Mouse (Mus musculus) liver, postnatal 0 days (tissue): ENCODE results near the gene Gm48552. TPM values are rescaled to one million over a fixed set of nuclear protein-coding genes. Genes with fewer than 3 reads are reported as not detected.
A peak's percentile ranks its signal among the peaks of the same experiment; 100 is the strongest.

Source experiments
- ATAC-seq: fragments of 200-750 bp; cut with Nextera tagmentation; 2 replicates; pipeline ENCODE4 v1.8.0; 2017; ENCODE audit warnings: mild to moderate bottlenecking, moderate library complexity
- DNase-seq: peaks from one replicate; pipeline ENCODE4 v3.0.0-alpha.2; 2016
- H3K27ac ChIP-seq: fragments of 300-500 bp; sonication (generic); 2 replicates; pipeline ENCODE4 v1.5.1; 2014; ENCODE audit warnings: antibody characterized with exemption, moderate library complexity, mild to moderate bottlenecking, low read depth
- H3K27me3 ChIP-seq: fragments of 300-500 bp; sonication (generic); 2 replicates; pipeline ENCODE4 v1.6.1; 2014; ENCODE audit warnings: low read length, control low read depth, mixed read lengths; ENCODE audit not compliant: insufficient read depth
- H3K36me3 ChIP-seq: fragments of 300-500 bp; sonication (generic); replicated peaks from 2 replicates; pipeline ENCODE4 v1.6.1; 2014; ENCODE audit warnings: mild to moderate bottlenecking, control low read depth, low read length, moderate library complexity, mixed read lengths; ENCODE audit not compliant: insufficient read depth
- H3K4me1 ChIP-seq: fragments of 300-500 bp; sonication (generic); 2 replicates; pipeline ENCODE4 v1.6.1; 2014; ENCODE audit warnings: antibody characterized with exemption, mild to moderate bottlenecking, control low read depth; ENCODE audit not compliant: insufficient read depth
- H3K4me2 ChIP-seq: fragments of 300-500 bp; sonication (generic); 2 replicates; pipeline ENCODE4 v1.6.1; 2014; ENCODE audit warnings: low read depth, mild to moderate bottlenecking, low read length, moderate library complexity, mixed read lengths
- H3K4me3 ChIP-seq: fragments of 300-500 bp; sonication (generic); 2 replicates; pipeline ENCODE4 v1.5.1; 2014; ENCODE audit warnings: low read depth, low read length
- H3K9ac ChIP-seq: fragments of 300-500 bp; sonication (generic); replicated peaks from 2 replicates; pipeline ENCODE4 v1.6.1; 2014; ENCODE audit warnings: mild to moderate bottlenecking, moderate library complexity
- H3K9me3 ChIP-seq: fragments of 300-500 bp; sonication (generic); 2 replicates; pipeline ENCODE4 v1.6.1; 2016; ENCODE audit warnings: mild to moderate bottlenecking, control low read depth, low read length, mixed read lengths
- CTCF ChIP-seq: sonication (generic); IDR thresholded peaks from 2 replicates; pipeline ENCODE4 v1.5.1; 2016; ENCODE audit warnings: antibody characterized with exemption, low read depth
- EP300 ChIP-seq: IDR thresholded peaks from 2 replicates; pipeline ENCODE4 v1.6.1; 2016; ENCODE audit warnings: antibody characterized with exemption, low read depth, mild to moderate bottlenecking
- WGBS: fragments of 180-500 bp; shearing (Covaris S2); extraction: QIAGEN DNeasy Blood & Tissue Kit; methylation state at CpG from one replicate; pipeline ENCODE4 v1.1.7; 2014; ENCODE audit not compliant: insufficient replicate concordance; 5-methylcytosine and 5-hydroxymethylcytosine counted together
- polyA plus RNA-seq: library from polyadenylated mRNA; unstranded; fragments of >200 nt; fragmentation: Nextera tagmentation; extraction: Ambion mirVana; gene quantifications from 2 replicates; pipeline ENCODE4 v1.2.1, GENCODE M21; 2015

Gene Gm48552
- not detected in 2 replicates for polyA plus RNA-seq

- no peak for DNase-seq
- no peaks in the 10 kb centered on the region for H3K9me3 ChIP-seq
- H3K4me3 ChIP-seq = no peak within 1 kb of the TSS
- no peak within 1 kb of the TSS for H3K9ac ChIP-seq
- 0 out of 2 replicates have a peak within 1 kb of the TSS, but pooled peaks have one; percentile 11 for H3K27ac ChIP-seq
- H3K27me3 ChIP-seq = no peaks in the 10 kb centered on the region
- H3K4me1 ChIP-seq = peaks cover 35% of the 10 kb centered on the region
- TF ChIP-seq CTCF (no peak), EP300 (no peak)
- 64% methylated on average over 5 of the region's 5 CpGs for WGBS
- no peak for ATAC-seq
- peaks cover 24% of the 10 kb centered on the region for H3K36me3 ChIP-seq
- H3K4me2 ChIP-seq = no peak within 1 kb of the TSS
These were observed at the start of gene Gm48552 for GRCm38 (mm10) chr10:81388505-81389055. Gene Gm48552, plus strand, starts transcription at chr10:81389005.

- Histone ChIP-seq H3K27me3 (peaks cover 35% of the 10 kb centered on the region), H3K4me1 (peaks cover 5% of the 10 kb centered on the region; the same call in 1 of the 2 replicates), H3K9me3 (no peaks in the 10 kb centered on the region), H3K4me3 (no peak overlapping the region), H3K4me2 (no peak overlapping the region), H3K9ac (no peak overlapping the region), H3K27ac (no peak overlapping the region), H3K36me3 (no peaks in the 10 kb centered on the region)
- TF ChIP-seq EP300 = no peak
- TF ChIP-seq CTCF = no peak
- DNase-seq = no peak
- WGBS = 48% methylated on average over 17 of the region's 17 CpGs
- ATAC-seq = no peak
These were observed 48.1 kb upstream of the Gm48552 start for GRCm38 (mm10) chr10:81340551-81341332.

GRCm38 (mm10) chr10:81341333-81341949 is 47.4 kb upstream of the Gm48552 start:
- no peak overlapping the region for H3K4me3 ChIP-seq
- peaks cover 7% of the 10 kb centered on the region for H3K4me1 ChIP-seq
- H3K36me3 ChIP-seq = no peaks in the 10 kb centered on the region
- DNase-seq (peak; percentile 81), ATAC-seq (0 out of 2 replicates have a peak, but pooled peaks have one; percentile 22)
- no peak overlapping the region for H3K27ac ChIP-seq
- H3K27me3 ChIP-seq = peaks cover 35% of the 10 kb centered on the region
- no peaks in the 10 kb centered on the region for H3K9me3 ChIP-seq
- 37% methylated on average over 16 of the region's 16 CpGs for WGBS
- TF ChIP-seq EP300 (no peak), CTCF (peak; percentile 89)
- no peak overlapping the region for H3K4me2 ChIP-seq
- no peak overlapping the region for H3K9ac ChIP-seq

- peaks cover 30% of the 10 kb centered on the region for H3K27me3 ChIP-seq
- H3K36me3 ChIP-seq = peaks cover 3% of the 10 kb centered on the region; the same call in 1 of the 2 replicates
- H3K9ac ChIP-seq = 0 out of 2 replicates have a peak within 1 kb of the TSS, but pooled peaks have one; percentile 36
- no peak for TF ChIP-seq EP300
- no peak for TF ChIP-seq CTCF
- 6% methylated on average over 45 of the region's 67 CpGs for WGBS
- H3K4me3 ChIP-seq = peak within 1 kb of the TSS; percentile 48
- H3K27ac ChIP-seq = no peak within 1 kb of the TSS
- H3K4me2 ChIP-seq = peak within 1 kb of the TSS; percentile 75
- H3K9me3 ChIP-seq = no peaks in the 10 kb centered on the region
- ATAC-seq = no peak
- DNase-seq = no peak
- H3K4me1 ChIP-seq = peaks cover 18% of the 10 kb centered on the region
These were observed 45.9 kb upstream of the Gm48552 start, which contains the start of gene Gipc3 for GRCm38 (mm10) chr10:81342686-81343505. Gene Gipc3, minus strand, starts transcription at chr10:81343266.

GRCm38 (mm10) chr10:81344421-81345161 is 44.2 kb upstream of the Gm48552 start:
- no peak overlapping the region for H3K27ac ChIP-seq
- H3K4me1 ChIP-seq = peaks cover 29% of the 10 kb centered on the region
- no peak overlapping the region for H3K4me3 ChIP-seq
- no peaks in the 10 kb centered on the region for H3K9me3 ChIP-seq
- TF ChIP-seq EP300 (no peak), CTCF (peak; percentile 61)
- H3K27me3 ChIP-seq = peaks cover 30% of the 10 kb centered on the region
- H3K36me3 ChIP-seq = peaks cover 10% of the 10 kb centered on the region
- no peak for DNase-seq
- 38% methylated on average over 8 of the region's 8 CpGs for WGBS
- no peak for ATAC-seq
- no peak overlapping the region for H3K9ac ChIP-seq
- H3K4me2 ChIP-seq = no peak overlapping the region
